Mouse (Mus musculus): ENCODE data around the gene 0610009B22Rik.

The 0610009B22Rik gene

GRCm38 (mm10) chr11:51635525-51636322 lies 53.0 kb downstream of the 0610009B22Rik start, which contains the start of gene Rmnd5b:
Rmnd5b (minus strand) TSS chr11:51635896.
- DNase-seq: peak; percentile 91 to 94

Data from lung, postnatal 4 days (tissue).